Mouse (Mus musculus): ENCODE measurements around the gene Mrpl14. TPM values are rescaled to one million over a fixed set of nuclear protein-coding genes. Genes with fewer than 3 reads are reported as not detected.

Mrpl14 gene
- 137 and 143 TPM in 2 replicates for polyA plus RNA-seq (2015; fragmentation: Nextera tagmentation; extraction: Ambion mirVana)

DNA sequence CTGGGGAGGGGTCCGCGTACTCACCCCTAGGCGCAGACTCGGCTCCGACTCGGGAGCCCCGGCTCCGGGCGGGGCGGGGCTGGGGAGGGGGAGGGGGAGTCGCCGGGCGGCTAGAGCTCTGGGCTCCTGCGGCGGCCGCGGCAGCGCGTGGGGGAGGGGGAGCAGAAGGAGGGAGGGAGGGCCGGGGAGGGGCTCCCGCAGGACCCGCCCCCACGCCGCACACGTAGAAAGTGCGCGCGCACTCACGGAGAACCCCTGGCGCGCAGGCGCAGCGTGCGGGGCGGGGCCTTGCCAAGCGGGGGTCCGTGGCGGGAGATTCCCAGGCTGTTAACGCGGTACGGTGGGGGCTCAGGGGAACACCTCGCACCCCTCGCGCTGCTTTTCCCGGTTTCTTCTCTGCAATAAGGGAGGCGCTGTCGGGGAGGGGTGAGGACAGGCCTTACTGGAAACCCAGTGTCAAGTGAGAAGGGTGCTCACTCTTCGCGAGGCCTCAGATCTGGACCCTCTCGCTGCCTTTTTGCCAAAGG lies at the start of gene Mrpl14:
TSS of gene Mrpl14 (plus strand) at position 230 of the 527 bp plus-strand sequence.
- WGBS, result under 1% methylated on average over 43 of the region's 50 CpGs
- peak within 1 kb of the TSS; percentile 86 for H3K4me2 ChIP-seq (ENCODE audit: low read depth, low read length)
- H3K4me3 ChIP-seq (ENCODE audit: low read length), result peak within 1 kb of the TSS; percentile 96
- ATAC-seq (replicated peaks; ENCODE audit: extremely low read depth, insufficient read depth, low FRiP score), result peak; percentile 80
- peak within 1 kb of the TSS; percentile 91 for H3K9ac ChIP-seq (ENCODE audit: low read length)
- H3K27me3 ChIP-seq (ENCODE audit: control insufficient read depth, insufficient read depth, low read length), result no peaks in the 10 kb centered on the region
- H3K9me3 ChIP-seq (replicated peaks; ENCODE audit: control insufficient read depth, low read length), result no peaks in the 10 kb centered on the region
- H3K36me3 ChIP-seq (ENCODE audit: control insufficient read depth, insufficient read depth), result no peaks in the 10 kb centered on the region
- peaks cover 23% of the 10 kb centered on the region for H3K4me1 ChIP-seq (ENCODE audit: control insufficient read depth, insufficient read depth, low read length)
- H3K27ac ChIP-seq (ENCODE audit: low read length), result peak within 1 kb of the TSS; percentile 81

- no peak overlapping the region for H3K4me3 ChIP-seq (ENCODE audit: low read length)
- H3K36me3 ChIP-seq (ENCODE audit: control insufficient read depth, insufficient read depth), result no peaks in the 10 kb centered on the region
- H3K4me2 ChIP-seq (ENCODE audit: low read depth, low read length), result no peak overlapping the region
- H3K4me1 ChIP-seq (ENCODE audit: control insufficient read depth, insufficient read depth, low read length), result peaks cover 2% of the 10 kb centered on the region; the same call in 1 of the 2 replicates
- H3K27me3 ChIP-seq (ENCODE audit: control insufficient read depth, insufficient read depth, low read length), result no peaks in the 10 kb centered on the region
- ATAC-seq (replicated peaks; ENCODE audit: extremely low read depth, insufficient read depth, low FRiP score), result no peak
- 68% methylated on average over 16 of the region's 16 CpGs for WGBS
- no peak overlapping the region for H3K27ac ChIP-seq (ENCODE audit: low read length)
- no peaks in the 10 kb centered on the region for H3K9me3 ChIP-seq (replicated peaks; ENCODE audit: control insufficient read depth, low read length)
- H3K9ac ChIP-seq (ENCODE audit: low read length), result no peak overlapping the region
Observed at GRCm38 (mm10) chr17:45638596-45639295, 47.4 kb upstream of the Mrpl14 start.

- H3K4me1 ChIP-seq (ENCODE audit: control insufficient read depth, insufficient read depth, low read length), result peaks cover 2% of the 10 kb centered on the region; the same call in 1 of the 2 replicates
- no peaks in the 10 kb centered on the region for H3K27me3 ChIP-seq (ENCODE audit: control insufficient read depth, insufficient read depth, low read length)
- no peak overlapping the region for H3K27ac ChIP-seq (ENCODE audit: low read length)
- H3K9ac ChIP-seq (ENCODE audit: low read length), result no peak overlapping the region
- no peaks in the 10 kb centered on the region; the same call in 1 of the 2 replicates for H3K9me3 ChIP-seq (replicated peaks; ENCODE audit: control insufficient read depth, low read length)
- 88% methylated on average over 8 of the region's 8 CpGs for WGBS
- no peak for ATAC-seq (replicated peaks; ENCODE audit: extremely low read depth, insufficient read depth, low FRiP score)
- no peak overlapping the region for H3K4me3 ChIP-seq (ENCODE audit: low read length)
- no peak overlapping the region for H3K4me2 ChIP-seq (ENCODE audit: low read depth, low read length)
- no peaks in the 10 kb centered on the region for H3K36me3 ChIP-seq (ENCODE audit: control insufficient read depth, insufficient read depth)
Observed at GRCm38 (mm10) chr17:45641981-45642380, 44.1 kb upstream of the Mrpl14 start.

DNA sequence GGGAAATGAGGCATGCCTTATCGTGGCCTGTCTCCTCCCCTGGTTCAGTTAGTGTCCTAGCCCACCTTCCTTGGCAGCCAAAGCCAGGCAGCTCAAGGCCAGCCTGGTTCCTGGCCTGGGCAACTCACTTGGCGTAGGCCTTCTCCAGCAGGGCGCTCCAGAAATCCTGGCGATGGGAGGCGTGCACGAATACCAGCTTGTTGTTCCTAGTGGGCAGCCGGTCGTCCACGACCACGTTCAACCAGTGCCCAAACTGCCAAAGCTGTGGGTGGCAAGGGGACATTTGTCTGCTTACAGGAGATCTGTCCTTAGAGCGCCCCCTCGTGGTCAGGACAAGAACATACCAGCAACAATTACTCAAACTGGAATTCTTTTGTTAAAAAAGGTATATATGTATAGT lies 43.4 kb upstream of the Mrpl14 start:
- Histone ChIP-seq H3K9ac (ENCODE audit: low read length) (no peak overlapping the region), H3K4me3 (ENCODE audit: low read length) (no peak overlapping the region), H3K36me3 (ENCODE audit: control insufficient read depth, insufficient read depth) (no peaks in the 10 kb centered on the region), H3K4me2 (ENCODE audit: low read depth, low read length) (no peak overlapping the region), H3K27me3 (ENCODE audit: control insufficient read depth, insufficient read depth, low read length) (no peaks in the 10 kb centered on the region), H3K27ac (ENCODE audit: low read length) (no peak overlapping the region), H3K9me3 (replicated peaks; ENCODE audit: control insufficient read depth, low read length) (no peaks in the 10 kb centered on the region; the same call in 1 of the 2 replicates), H3K4me1 (ENCODE audit: control insufficient read depth, insufficient read depth, low read length) (peaks cover 2% of the 10 kb centered on the region; the same call in 1 of the 2 replicates)
- 24% methylated on average over 12 of the region's 12 CpGs for WGBS
- ATAC-seq (replicated peaks; ENCODE audit: extremely low read depth, insufficient read depth, low FRiP score), result no peak

DNA sequence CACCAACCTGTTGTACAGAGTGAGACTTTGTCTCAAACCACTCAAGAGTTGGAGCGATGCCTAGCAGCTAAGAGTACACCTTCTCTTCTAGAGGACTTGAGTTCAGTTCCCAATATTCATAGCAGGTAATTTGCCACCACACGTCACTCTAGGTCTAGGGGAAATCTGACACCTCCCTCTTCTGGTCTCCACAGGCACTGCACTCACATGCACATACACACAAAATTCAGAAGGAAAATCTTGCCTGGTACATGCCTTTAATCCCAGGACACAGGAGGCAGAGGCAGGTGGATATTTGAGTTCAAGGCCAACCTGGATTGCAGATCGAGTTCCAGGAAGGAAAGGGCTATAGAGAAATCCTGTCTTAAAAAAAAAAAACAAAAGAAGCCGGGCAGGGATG lies 41.9 kb upstream of the Mrpl14 start:
- no peaks in the 10 kb centered on the region; the same call in 1 of the 2 replicates for H3K9me3 ChIP-seq (replicated peaks; ENCODE audit: control insufficient read depth, low read length)
- 87% methylated on average over 4 of the region's 4 CpGs for WGBS
- H3K27ac ChIP-seq (ENCODE audit: low read length), result no peak overlapping the region
- H3K4me2 ChIP-seq (ENCODE audit: low read depth, low read length), result no peak overlapping the region
- H3K4me3 ChIP-seq (ENCODE audit: low read length), result no peak overlapping the region
- no peak for ATAC-seq (replicated peaks; ENCODE audit: extremely low read depth, insufficient read depth, low FRiP score)
- H3K4me1 ChIP-seq (ENCODE audit: control insufficient read depth, insufficient read depth, low read length), result peaks cover 2% of the 10 kb centered on the region; the same call in 1 of the 2 replicates
- H3K9ac ChIP-seq (ENCODE audit: low read length), result no peak overlapping the region
- no peaks in the 10 kb centered on the region for H3K36me3 ChIP-seq (ENCODE audit: control insufficient read depth, insufficient read depth)
- H3K27me3 ChIP-seq (ENCODE audit: control insufficient read depth, insufficient read depth, low read length), result no peaks in the 10 kb centered on the region

DNA sequence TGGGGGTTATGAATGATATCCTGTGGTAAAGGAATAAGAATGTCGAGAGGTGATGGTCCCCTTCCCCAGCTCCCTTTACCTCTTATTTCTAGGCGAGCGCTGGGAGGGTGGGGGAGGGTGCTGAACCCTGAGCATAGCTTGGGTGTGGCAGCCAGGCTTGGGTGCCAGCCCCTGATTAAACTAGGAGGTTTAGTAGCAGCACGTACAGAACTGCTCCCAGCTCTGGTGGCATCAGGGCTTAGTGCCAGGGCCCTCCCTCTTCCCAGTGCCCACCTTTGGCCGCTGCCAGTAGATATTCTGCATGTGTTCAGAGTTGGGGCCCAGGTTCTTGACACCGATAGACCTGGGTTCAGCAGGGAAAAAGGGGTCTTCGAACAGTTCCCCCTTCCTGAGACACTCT lies 32.9 kb upstream of the Mrpl14 start:
- Histone ChIP-seq H3K27ac (ENCODE audit: low read length) (no peak overlapping the region), H3K9ac (ENCODE audit: low read length) (no peak overlapping the region), H3K36me3 (ENCODE audit: control insufficient read depth, insufficient read depth) (no peaks in the 10 kb centered on the region), H3K4me2 (ENCODE audit: low read depth, low read length) (no peak overlapping the region), H3K4me1 (ENCODE audit: control insufficient read depth, insufficient read depth, low read length) (no peaks in the 10 kb centered on the region), H3K4me3 (ENCODE audit: low read length) (no peak overlapping the region), H3K27me3 (ENCODE audit: control insufficient read depth, insufficient read depth, low read length) (no peaks in the 10 kb centered on the region), H3K9me3 (replicated peaks; ENCODE audit: control insufficient read depth, low read length) (no peaks in the 10 kb centered on the region)
- ATAC-seq (replicated peaks; ENCODE audit: extremely low read depth, insufficient read depth, low FRiP score), result no peak
- 63% methylated on average over 7 of the region's 7 CpGs for WGBS

- Histone ChIP-seq H3K4me1 (ENCODE audit: control insufficient read depth, insufficient read depth, low read length) (no peaks in the 10 kb centered on the region), H3K9ac (ENCODE audit: low read length) (no peak overlapping the region), H3K4me3 (ENCODE audit: low read length) (no peak overlapping the region), H3K27me3 (ENCODE audit: control insufficient read depth, insufficient read depth, low read length) (no peaks in the 10 kb centered on the region), H3K36me3 (ENCODE audit: control insufficient read depth, insufficient read depth) (0 out of 2 replicates have a peak, but pooled peaks cover 1% of the 10 kb centered on the region), H3K4me2 (ENCODE audit: low read depth, low read length) (no peak overlapping the region), H3K9me3 (replicated peaks; ENCODE audit: control insufficient read depth, low read length) (no peaks in the 10 kb centered on the region), H3K27ac (ENCODE audit: low read length) (no peak overlapping the region)
- ATAC-seq (replicated peaks; ENCODE audit: extremely low read depth, insufficient read depth, low FRiP score), result no peak
- WGBS, result 20% methylated on average over 6 of the region's 6 CpGs
Observed at GRCm38 (mm10) chr17:45655820-45656219, 30.3 kb upstream of the Mrpl14 start.

DNA sequence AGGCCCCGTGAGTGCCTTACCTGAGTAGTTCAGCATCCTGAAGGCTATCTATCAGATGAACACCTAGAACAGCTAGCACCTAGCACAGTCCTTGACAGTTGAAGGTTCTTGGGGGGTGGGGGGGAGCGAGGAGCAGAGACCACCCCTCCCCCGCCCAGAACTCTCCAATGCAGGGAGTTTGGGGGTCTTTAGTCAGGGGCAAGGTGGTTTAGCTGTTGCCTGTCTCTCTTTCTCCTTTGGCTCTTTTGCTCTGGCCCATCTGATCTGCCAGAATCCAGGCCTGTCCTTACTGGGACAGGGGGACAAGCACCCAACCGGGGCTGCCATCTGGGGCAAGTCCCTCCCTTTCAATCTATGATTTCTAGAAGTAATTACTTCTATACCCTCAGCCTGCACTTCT lies 26.9 kb upstream of the Mrpl14 start, which contains the start of gene Capn11:
TSS of gene Capn11 (minus strand) at position 101 of the 400 bp plus-strand sequence.
- H3K4me2 ChIP-seq (ENCODE audit: low read depth, low read length), result no peak within 1 kb of the TSS
- 72% methylated on average over 4 of the region's 4 CpGs for WGBS
- no peak within 1 kb of the TSS for H3K9ac ChIP-seq (ENCODE audit: low read length)
- no peak within 1 kb of the TSS for H3K27ac ChIP-seq (ENCODE audit: low read length)
- H3K4me3 ChIP-seq (ENCODE audit: low read length), result no peak within 1 kb of the TSS
- 0 out of 2 replicates have a peak, but pooled peaks cover 2% of the 10 kb centered on the region for H3K4me1 ChIP-seq (ENCODE audit: control insufficient read depth, insufficient read depth, low read length)
- H3K9me3 ChIP-seq (replicated peaks; ENCODE audit: control insufficient read depth, low read length), result no peaks in the 10 kb centered on the region
- 0 out of 2 replicates have a peak, but pooled peaks cover 4% of the 10 kb centered on the region for H3K36me3 ChIP-seq (ENCODE audit: control insufficient read depth, insufficient read depth)
- no peak for ATAC-seq (replicated peaks; ENCODE audit: extremely low read depth, insufficient read depth, low FRiP score)
- no peaks in the 10 kb centered on the region for H3K27me3 ChIP-seq (ENCODE audit: control insufficient read depth, insufficient read depth, low read length)
